Mouse (Mus musculus): ENCODE measurements at regions not wholly inside any gene's neighbourhood (a gene's known extent, or its start where the extent isn't known, plus 50 kb on each side); places are given as distances from the start of the nearest gene placed in this dataset.

DNA sequence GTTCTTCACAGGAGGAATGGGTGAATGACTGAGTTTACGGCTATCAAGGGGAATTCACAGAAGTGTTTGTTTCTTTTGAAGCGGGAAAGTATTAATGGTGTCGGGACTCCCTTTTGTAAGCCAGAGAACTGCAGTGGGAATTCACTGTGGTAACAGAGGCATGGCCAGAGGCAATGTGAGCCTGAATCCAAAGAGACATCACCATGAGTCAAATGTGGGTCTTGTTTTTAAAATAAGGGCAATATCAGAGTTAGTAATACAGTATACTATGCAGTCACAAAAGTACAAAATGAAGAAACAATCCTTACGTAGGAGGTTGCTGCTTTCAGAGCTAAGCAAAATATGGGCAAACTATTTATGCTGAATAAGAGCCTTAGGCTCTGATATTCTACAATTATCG lies 137.3 kb upstream of the Tnfaip3 start:
- TF ChIP-seq CTCF (IDR thresholded peaks at IDR 0.05; ENCODE audit: low read depth) = no peak
- TF ChIP-seq EP300 (IDR thresholded peaks at IDR 0.05; ENCODE audit: low read depth) = no peak
